Mouse (Mus musculus) right cerebral cortex, postnatal 14 days (tissue): ENCODE results near the gene Dnaaf5.

Source experiments
- DNase-seq: peaks from one replicate; pipeline ENCODE4 v3.0.0; 2022

The Dnaaf5 gene

DNA sequence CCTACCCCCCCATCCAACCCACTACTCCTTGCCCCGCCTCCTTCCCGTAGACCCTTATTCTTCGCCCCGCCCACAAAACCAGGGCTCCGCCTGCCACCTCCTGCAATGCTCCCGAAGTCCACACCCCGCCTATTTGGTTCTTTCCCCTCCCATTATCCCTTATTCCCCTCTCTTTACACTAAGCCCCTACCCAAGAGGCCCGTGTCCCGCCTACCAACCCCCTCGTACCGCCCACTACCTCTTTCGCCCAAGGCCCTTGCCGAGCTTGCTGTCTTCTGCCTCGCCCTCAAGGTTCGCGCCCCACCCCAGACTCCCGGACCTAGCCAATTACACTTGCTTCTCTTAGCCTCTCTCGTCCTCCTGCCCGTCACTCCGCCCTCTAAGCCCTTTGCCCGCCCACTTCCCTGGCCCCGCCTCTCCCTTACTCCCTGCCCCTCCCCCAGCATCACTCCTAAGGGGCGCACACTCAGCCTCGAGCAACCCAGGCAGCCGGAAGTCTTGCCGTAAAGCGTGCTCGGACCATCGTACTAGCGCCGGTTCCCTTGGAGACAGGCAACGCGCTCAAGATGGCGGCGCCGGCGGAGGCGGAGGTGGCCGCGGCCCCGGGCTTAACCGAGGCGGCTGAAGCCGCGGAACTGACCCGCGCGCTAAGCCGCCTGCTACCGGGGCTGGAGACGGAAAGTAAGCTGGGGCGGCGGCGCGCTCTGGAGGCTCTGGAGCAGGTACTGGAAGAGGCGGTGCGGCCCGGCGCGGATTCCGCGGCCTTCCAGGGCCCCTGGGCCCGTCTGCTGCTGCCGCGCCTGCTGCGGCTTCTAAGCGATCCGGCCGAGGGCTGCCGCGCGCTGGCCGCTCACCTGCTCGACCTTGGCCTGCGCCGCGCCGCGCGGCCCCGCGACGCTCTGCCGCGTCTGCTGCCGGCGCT, at the start of gene Dnaaf5, which contains the start of gene Prkar1b:
TSS of gene Dnaaf5 (plus strand) at position 543 of the 922 bp plus-strand sequence.
TSS of gene Prkar1b (minus strand) at position 321 of the 922 bp plus-strand sequence.
- DNase-seq, result peak; percentile 96

DNA sequence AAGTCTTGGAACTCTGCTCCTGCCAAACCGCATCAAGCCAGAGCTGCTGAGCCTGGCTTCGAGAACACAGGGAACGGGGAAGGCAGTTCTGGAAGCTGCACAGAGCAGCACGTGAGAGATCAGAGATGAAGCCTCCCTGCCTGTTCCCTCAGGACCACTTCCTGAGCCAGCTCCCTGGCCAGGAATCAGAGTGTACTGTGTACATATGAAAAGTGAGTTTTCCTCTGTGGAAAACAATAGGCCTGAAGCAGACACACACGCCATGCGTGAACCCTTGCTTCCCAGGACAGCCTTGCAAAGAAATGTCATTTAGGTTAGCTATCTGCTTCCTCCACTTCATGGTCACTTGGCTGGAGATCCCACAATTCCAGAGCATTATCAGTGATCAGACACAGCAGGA, 48.2 kb upstream of the Dnaaf5 start:
- no peak for DNase-seq

DNA sequence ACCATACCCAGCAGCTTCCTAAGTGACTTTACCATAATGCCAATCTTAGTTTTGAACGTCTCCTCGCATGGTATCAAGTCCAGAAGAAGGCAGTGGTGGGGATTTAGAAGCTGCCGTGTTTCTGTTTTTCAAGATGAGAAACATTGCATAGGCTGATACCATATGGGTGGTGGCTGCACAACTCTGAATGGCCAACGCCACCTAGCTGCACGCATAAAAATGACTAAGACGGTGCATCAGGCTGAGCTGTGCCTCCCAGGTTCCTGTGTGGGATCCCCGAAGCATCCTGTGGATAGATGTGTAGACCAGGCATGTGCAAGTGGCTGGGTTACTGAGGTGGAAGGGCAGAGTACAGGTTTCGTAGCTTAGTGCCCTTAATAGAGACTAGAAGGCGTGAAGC, 42.2 kb upstream of the Dnaaf5 start:
- peak; percentile 40 for DNase-seq

DNA sequence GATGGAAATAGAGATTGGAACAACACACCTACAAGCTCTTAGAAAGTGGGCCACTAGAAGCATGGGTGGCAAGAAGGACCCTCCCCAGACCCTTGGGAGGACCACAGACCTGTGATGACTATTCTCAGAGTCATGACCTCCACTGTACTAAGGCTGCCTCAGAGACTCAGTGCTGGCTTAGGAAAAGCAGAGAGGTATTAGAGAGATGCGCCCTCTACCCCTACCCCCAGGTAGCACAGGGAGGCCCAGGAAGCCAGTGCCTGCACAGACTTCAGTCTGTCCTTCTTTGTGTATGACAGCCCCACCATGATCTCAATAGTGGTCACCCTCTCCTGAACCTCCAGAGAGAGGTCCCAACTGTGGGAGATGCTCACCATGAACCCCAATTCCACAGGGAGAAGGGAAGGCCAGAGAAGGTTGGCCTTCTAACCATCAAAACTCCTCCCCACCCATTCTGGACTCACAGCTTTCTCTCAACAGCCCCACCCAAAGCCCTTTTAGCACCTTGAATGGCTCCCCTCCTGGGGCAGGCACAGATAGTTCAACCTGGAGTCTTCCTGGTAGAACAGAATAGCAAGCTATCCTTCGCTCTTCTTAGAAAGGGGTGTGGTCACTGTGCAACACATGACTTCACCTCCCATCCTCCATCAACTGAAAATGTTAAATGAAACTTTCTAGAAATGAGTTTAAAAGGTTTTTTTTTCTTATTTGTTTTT, 39.7 kb upstream of the Dnaaf5 start:
- DNase-seq, result no peak

DNA sequence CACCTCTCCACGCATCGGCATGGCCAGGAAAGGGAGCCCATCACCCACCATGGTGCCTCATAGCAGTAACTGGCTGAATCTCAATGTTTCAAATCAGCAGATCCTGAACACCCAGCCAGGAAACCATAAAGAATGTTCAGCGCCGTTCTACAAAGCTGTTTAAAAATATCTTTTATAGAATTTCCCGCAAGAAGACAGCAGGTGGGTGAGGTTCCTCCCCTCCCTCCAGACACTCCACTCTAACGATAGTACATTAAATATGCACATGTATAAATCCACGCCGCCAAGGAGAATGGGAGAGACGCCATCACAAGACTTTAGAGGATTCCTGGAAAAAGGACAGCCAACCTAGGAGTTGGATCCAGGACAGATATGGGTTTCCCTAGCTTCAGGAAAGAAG, 38.0 kb upstream of the Dnaaf5 start:
- no peak for DNase-seq

DNA sequence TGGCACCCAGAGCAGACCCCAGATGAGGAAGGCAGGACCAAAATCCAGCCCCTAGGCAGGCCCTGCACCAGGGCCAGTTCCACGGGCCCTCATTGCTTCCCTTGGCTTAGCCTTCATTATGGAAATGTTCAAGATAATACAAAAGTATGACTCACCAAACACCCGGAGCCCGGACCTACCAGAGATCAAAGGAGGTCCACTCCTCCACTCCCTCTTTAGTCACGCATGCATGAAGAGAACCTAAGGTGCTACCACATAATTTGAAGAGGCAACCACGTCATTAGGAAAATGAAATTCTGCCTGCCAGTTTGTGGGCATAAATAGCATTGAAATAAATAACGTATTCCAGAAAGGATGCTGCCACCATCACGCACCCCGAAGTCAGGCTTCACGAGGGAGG, 37.6 kb upstream of the Dnaaf5 start:
- no peak for DNase-seq

DNA sequence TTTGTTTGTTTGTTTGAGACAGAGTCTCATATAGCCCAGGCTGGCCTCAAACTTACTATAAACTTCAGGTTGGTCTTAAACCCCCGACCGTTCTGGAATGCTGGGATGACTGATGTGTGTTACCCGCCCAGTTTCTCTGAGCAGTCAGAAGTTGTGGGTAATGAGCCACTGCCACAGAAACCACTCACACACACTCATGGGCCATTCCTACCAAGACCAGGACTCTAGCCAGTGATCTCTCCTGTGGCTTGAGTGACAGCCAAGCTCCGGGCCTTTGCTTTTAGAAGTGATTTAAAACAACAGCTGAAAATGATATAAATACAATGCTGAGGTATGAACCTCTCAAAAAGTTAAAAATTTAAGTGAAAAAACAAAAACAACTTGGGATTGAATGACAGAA, 35.1 kb upstream of the Dnaaf5 start:
- no peak for DNase-seq

DNA sequence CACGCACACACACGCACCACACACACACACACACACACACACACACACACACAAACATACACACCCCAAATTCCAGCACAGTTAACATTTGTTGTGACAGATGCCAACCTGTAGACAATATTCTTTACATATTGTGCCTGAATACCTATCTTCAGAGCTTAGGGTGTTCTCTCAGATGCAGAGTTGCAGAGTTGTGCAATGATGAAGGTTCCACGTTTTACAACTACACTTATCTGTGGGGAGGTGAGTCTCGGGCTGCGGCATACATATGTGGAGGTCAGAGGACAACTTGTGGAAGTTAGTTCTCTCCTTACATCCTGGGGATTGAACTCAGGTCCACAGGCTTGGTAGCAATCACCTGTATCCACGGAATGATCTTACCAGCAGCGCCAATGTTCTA, 34.5 kb upstream of the Dnaaf5 start:
- DNase-seq, result no peak

DNA sequence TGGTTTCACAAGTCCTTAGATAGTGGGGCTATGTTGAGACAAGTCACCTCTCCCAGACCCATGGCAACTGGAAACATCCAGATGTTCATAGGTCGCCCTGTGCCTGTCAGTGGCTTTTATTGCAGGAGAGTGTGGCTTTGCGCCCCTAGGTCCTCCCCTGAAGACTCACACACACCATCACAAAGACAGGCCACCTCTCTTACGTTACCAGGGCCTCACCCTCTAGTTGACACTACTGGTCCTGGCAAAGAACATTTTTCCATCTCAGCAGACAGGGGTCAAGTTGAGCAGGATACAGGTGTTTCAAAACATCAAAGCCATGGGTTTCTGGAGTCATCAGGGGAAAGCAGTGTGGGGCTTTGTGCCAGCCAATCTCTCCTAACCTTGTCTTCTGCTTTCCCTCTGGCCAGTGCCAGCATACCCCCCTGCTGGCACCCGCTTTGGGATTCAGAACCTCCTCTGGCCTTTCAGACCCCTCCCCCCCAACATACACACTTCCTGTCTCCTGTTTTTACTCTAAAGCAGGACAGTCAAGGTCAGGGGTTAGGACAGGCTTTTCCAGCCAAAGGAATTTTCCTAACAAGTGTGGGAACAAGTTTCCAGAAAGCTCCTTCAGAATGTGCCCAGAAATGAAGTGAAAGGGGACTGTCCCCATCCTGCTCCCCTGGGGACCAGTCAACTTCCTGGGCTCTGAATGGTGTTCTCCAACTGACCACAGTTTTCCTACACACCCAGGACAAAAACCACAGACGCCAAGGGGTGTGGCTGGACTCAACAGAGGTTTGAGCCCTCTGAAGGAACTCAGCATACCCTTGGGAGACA, 31.7 kb upstream of the Dnaaf5 start:
- no peak for DNase-seq

DNA sequence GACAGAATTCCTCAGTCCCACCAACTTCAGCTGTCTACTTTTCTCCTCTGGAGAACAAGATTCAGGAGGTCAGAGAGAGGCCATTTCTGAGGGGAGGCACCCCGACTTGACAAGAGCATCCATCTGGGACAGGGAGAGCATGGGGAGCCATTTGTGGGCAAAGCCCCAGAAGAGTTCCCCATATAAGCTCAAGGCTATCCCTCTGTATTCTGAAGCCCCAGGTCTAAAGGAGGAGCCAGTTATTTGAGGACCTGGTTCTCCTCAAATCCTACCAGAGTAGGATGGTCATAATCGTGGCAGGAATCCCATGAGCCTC, 31.1 kb upstream of the Dnaaf5 start:
- DNase-seq, result no peak

DNA sequence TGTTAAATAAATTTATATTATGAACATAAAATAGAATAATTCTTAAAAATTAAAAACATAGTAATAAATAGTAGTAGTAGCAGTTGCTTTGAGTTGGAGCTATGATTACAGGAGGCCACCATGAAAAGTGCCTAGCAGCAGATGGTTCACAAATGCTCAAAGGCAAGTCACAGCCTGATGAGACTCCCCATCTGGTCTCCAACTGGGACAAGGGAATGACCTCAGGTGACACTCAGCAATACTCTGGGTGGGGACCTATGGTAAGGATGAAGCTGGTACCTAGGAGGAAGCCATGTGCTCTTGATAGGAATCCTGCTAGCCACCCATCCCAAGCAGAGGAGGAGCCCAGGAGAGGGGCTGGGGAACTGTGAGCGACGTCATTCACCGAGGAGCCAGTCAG, 24.3 kb upstream of the Dnaaf5 start:
- no peak for DNase-seq

DNA sequence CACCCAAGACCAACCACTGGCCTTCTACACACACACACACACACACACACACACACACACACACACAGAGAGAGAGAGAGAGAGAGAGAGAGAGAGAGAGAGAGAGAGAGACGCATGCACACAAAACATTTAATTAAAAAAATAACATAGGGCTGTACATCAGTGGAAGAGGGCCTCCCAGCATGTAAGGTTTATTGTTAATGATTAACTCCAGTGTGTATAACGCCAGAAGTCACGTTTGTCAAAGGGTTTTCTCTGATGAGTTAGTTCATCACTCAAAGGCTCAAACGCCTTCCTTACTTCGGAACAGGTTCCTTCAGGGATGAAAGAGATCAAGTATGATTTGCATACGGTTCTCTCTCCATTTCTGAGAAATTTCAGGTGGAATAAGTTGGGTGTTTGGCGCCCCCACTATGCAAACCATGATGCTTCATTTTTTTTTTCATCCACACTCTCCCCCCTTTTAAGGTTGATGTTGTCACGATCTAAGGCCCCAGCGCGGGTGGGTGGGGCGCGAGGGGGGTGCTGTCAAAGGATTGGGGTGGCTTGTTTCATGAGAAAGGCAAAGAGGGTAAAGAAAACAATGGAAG, 21.5 kb upstream of the Dnaaf5 start:
- no peak for DNase-seq

DNA sequence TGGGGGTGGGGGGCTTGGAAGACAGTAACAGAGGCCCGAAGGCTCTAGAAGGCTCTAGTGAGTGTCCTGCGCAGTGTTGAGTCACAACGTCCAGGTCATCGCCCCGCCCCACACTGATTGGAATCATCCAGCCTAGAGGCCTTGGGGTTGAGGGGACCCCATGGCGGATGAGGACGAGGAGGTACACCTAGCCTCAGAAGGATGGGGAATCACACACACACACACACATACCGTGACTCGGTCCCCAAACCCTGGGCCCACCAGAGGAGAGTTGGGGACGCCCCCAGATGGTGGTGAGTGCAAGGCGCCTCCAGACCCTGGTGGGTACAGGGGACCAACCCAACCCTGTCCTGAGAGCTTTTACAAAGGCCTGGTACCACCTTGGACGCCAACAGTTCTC, 20.9 kb upstream of the Dnaaf5 start:
- no peak for DNase-seq

DNA sequence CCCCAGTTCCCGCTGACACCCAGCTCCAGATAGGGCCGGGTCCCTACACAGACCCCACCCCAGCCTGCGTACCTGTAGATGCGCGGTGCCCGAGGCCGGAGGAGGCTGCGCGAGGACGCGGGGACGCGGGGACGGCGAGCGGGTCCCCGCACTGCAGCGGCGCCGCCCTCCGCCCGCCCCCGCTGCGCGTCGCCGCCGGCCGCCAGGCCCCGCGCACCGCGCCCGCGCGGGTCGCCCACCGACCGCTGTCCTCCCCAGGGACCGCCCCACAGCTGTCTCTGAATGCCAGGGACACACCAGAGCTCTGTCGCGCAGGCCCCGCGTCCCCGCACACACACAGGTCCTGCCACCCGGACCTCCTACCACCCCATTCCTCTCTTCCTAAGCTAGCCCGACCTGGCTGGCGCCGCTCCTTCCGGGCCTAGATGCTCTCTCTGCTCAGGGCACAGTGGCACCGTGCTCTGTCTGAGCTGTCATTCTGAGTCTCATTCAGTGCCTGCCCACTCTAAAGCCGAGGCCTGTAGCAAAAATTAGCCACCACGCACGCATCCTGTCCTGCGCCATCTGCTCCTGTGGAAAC, 20.4 kb upstream of the Dnaaf5 start:
- DNase-seq, result peak; percentile 51

DNA sequence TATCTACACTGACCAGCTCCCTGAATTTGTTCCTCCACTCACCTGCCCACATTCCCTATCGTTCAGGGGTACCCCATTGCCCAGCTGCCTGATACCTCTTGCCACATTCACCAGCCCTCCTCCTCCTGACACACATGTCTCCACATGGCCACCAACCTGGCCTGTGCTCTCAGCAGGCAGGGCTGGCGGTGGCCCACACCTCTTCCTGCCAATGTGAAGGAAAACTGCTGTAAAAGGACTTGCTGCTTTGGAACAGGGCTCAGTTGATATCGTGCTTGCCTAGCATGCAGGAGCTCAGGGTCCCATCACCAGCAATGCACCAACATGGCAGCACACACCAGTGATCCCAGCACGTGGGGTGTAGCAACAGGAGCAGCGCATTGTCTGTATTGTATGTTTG, 19.7 kb upstream of the Dnaaf5 start:
- no peak for DNase-seq

DNA sequence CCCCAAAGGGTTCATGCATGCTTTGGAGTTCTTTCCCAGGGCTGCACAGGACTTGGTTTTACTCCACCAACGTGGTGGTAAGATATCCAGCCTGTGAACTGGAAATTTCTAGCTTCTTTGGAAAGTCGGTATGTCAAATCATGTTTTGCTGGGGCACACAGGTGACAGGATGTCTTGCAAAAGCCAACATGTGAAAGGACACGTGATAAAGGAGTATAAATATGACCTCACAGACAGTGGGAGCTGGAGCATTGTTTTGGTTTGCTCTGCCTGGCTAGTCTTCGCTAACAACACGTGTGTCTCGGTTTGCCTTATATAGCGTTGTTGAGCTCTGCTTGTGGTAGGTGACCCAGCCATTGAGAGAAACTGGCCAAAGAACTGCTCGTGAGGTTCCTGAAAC, 15.5 kb upstream of the Dnaaf5 start:
- no peak for DNase-seq

DNA sequence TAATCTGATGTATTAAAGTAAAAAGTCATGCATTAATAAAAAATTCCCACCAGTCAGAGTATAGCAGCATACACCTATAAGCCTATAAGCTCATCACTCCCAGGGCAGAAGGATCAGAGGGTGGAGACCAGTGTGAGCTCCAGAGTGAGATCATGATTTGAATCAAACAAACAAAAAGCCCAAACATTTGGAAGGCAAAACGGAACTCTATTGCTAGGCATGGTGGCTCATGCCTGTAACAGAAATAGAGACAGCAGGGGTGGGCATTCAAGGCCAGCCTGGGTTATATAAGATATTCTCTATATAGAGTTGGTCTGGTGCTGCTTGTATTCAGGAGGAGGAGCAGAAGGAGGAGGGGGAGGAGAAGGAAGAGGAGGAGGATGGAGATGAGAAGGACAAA, 13.7 kb upstream of the Dnaaf5 start:
- DNase-seq, result no peak

DNA sequence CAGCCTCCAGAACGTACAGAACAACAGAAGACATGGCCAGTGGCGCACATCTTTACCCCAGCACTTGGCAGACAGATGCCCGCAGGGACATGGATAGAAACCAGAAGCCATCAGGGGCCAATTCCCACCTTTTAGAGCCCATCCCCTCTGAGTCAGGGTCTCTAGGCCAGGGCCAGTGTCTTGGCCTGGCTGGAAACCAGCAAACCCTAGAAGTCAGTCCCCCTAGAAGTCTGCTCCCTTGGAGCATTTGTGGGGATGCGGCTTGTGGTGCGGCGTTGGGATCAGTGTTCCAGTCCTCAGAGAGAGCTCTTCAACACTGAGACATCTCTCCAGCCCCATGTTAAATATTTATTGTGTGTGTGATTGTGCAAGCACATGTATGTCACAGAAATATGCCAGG, 12.8 kb upstream of the Dnaaf5 start:
- DNase-seq, result no peak

DNA sequence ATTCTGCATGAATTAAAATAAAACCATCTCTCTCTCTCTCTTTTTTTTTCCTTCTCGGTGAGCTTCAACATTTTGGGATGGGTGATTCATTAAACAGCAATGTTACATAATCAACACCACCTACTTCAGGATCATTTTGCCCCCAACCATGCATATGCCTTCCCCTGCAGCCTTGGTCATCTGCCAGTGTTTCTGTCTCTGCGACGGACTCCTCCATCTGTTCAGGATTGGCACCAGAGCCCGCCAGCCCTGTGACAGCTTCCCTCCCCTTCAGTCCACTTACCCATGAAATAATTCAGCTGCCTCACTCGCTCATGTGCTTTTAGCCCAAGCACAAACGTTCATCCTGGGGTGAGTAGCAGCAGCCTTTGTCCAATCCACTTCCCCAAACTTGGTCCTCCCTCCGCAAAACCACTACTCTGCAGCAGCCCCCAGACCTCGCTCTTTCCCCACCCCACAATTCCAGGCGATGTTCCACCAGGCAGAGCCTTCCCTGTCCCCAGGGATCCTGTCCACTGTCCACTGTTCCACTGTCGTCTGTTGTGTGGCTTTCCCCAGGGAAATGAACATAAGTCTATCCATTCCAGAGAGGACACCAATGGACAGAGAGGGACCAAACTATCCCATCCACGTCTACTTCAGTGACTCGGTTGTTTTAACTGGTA, 11.6 kb upstream of the Dnaaf5 start:
- peak; percentile 65 for DNase-seq

DNA sequence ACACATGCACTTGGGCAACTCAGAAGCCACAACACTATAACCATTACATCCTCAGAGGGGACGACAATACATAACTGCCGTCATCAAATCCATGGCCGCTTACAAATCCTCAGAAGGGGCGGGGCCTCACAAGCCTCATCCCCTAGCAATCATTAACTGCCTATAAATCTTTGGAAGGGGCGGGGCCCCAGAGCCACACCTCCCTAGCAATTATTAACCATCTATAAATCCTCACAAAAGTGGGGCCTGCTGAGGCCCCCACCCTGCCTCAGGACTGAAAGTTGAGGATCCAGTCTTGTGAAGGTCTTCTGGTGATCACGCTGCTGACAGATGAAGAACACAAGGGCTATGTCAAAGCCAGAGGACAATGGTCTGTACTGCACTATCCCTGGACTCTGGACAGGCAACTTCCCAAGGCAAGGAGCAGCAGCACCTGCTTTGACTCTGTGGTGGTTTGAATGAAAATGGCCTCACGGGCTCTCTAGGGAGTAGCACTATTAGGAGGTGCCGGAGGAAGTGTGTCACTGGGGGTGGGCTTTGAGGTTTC, 11.0 kb upstream of the Dnaaf5 start:
- no peak for DNase-seq

DNA sequence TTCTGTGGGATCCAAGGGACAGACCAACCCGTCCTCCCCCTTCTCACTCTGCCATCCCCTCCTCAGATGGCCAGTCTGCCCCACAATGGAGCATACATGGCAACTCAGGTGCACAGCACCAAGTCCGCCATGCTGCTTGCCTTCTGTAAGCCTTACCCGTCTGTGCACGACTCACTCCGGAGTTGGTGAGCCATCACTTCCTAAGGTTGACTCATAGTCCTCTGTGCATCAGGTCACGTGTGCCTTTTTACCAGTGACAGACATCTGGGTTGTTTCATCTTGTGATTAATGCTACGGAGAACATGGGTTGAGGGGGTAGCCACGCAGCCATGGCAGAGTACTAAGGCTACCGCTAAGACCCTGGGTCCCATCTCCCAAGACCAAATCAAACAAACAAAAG, 9.4 kb upstream of the Dnaaf5 start:
- no peak for DNase-seq

DNA sequence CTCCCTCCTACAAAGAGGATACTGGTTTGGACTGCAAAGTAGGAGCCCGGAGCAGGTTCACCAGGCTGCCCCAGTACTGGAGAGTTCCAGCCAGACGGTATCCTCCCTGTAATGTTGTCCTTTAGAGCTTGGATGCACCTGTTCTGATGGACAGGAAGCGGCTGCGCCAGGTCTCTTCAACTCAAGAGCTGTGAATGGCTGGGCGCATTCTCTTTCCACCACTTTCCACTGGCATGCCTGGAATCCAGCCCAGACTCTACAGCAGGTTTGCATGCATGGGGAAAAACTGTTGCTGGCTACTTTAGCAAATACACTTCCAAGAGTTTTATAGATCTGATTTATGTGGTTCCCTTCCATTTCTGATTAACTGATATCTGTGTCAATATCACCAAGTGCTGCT, 8.7 kb upstream of the Dnaaf5 start:
- DNase-seq, result peak; percentile 46
